Mouse (Mus musculus) retina, embryonic 14.5 days (tissue): Measurements from ENCODE around the gene Slc17a5.
"Not testable (repeated sequence)": the region's sequence is repeated elsewhere in the genome, so short reads cannot be mapped to it uniquely, and the experiment has no call there.

Experiments used
- DNase-seq: peaks from one replicate; pipeline ENCODE4 v3.0.0-alpha.2; 2015; ENCODE audit warnings: low spot score

The Slc17a5 gene

GRCm38 (mm10) chr9:78517237-78517636 is 70.6 kb downstream of the Slc17a5 start:
- DNase-seq = not testable (repeated sequence)

- DNase-seq = no peak
These were observed 71.7 kb downstream of the Slc17a5 start for GRCm38 (mm10) chr9:78516125-78516524.

GRCm38 (mm10) chr9:78514681-78515080 is 73.2 kb downstream of the Slc17a5 start:
- DNase-seq = no peak

GRCm38 (mm10) chr9:78513776-78514500 is 73.9 kb downstream of the Slc17a5 start:
- no peak for DNase-seq

- DNase-seq = no peak
These were observed 76.1 kb downstream of the Slc17a5 start for GRCm38 (mm10) chr9:78511705-78512104.

GRCm38 (mm10) chr9:78508106-78508786 is 79.6 kb downstream of the Slc17a5 start:
- DNase-seq = no peak

GRCm38 (mm10) chr9:78506722-78507077 is 81.1 kb downstream of the Slc17a5 start:
- no peak for DNase-seq

GRCm38 (mm10) chr9:78506002-78506721 is 81.7 kb downstream of the Slc17a5 start:
- DNase-seq = no peak

- DNase-seq = no peak
These were observed 82.6 kb downstream of the Slc17a5 start for GRCm38 (mm10) chr9:78505223-78505622.

- no peak for DNase-seq
These were observed 83.2 kb downstream of the Slc17a5 start for GRCm38 (mm10) chr9:78504679-78505078.

GRCm38 (mm10) chr9:78504133-78504532 is 83.7 kb downstream of the Slc17a5 start:
- no peak for DNase-seq

GRCm38 (mm10) chr9:78503223-78504079 is 84.4 kb downstream of the Slc17a5 start:
- DNase-seq = peak; percentile 59

GRCm38 (mm10) chr9:78501284-78501683 is 86.6 kb downstream of the Slc17a5 start:
- DNase-seq = no peak

- DNase-seq = no peak
These were observed 87.5 kb downstream of the Slc17a5 start for GRCm38 (mm10) chr9:78500386-78500785.

- no peak for DNase-seq
These were observed 94.7 kb downstream of the Slc17a5 start for GRCm38 (mm10) chr9:78493171-78493570.

- DNase-seq = no peak
These were observed 95.6 kb downstream of the Slc17a5 start for GRCm38 (mm10) chr9:78492254-78492653.

- no peak for DNase-seq
These were observed 96.7 kb downstream of the Slc17a5 start for GRCm38 (mm10) chr9:78491169-78491568.

- no peak for DNase-seq
These were observed 98.9 kb downstream of the Slc17a5 start, which contains the start of gene Eef1a1 for GRCm38 (mm10) chr9:78488890-78489420. TSS of gene Eef1a1 (minus strand) at chr9:78489151.

- not testable (repeated sequence) for DNase-seq
These were observed 99.8 kb downstream of the Slc17a5 start for GRCm38 (mm10) chr9:78488021-78488420.
